Mouse (Mus musculus) midbrain, embryonic 11.5 days (tissue): Measurements from ENCODE around the gene Afmid. TPM values are rescaled to one million over a fixed set of nuclear protein-coding genes. Genes with fewer than 3 reads are reported as not detected.
A peak's percentile ranks its signal among the peaks of the same experiment; 100 is the strongest.

ENCODE experiments used
- ATAC-seq: fragments of 200-750 bp; cut with Nextera tagmentation; 2 replicates; pipeline ENCODE4 v1.8.0; 2017; ENCODE audit warnings: moderate TSS enrichment, moderate library complexity; ENCODE audit not compliant: low FRiP score
- DNase-seq: peaks from one replicate; pipeline ENCODE4 v3.0.0; 2015; ENCODE audit warnings: low spot score; ENCODE audit errors: missing footprints
- H3K27ac ChIP-seq: fragments of 300-500 bp; sonication (generic); 2 replicates; pipeline ENCODE4 v1.5.1; 2014; ENCODE audit warnings: low read depth, low read length
- H3K27me3 ChIP-seq: fragments of 300-500 bp; sonication (generic); 2 replicates; pipeline ENCODE4 v1.6.1; 2014; ENCODE audit warnings: mild to moderate bottlenecking, low read length, moderate library complexity, mixed read lengths; ENCODE audit not compliant: control insufficient read depth, insufficient read depth
- H3K36me3 ChIP-seq: fragments of 300-500 bp; sonication (generic); 2 replicates; pipeline ENCODE4 v1.6.1; 2014; ENCODE audit warnings: mild to moderate bottlenecking, low read length, moderate library complexity, mixed read lengths; ENCODE audit not compliant: control insufficient read depth, insufficient read depth
- H3K4me1 ChIP-seq: fragments of 300-500 bp; sonication (generic); 2 replicates; pipeline ENCODE4 v1.6.1; 2014; ENCODE audit warnings: low read length; ENCODE audit not compliant: control insufficient read depth, insufficient read depth
- H3K4me2 ChIP-seq: fragments of 300-500 bp; sonication (generic); 2 replicates; pipeline ENCODE4 v1.6.1; 2014; ENCODE audit warnings: mild to moderate bottlenecking, moderate library complexity
- H3K4me3 ChIP-seq: fragments of 300-500 bp; sonication (generic); 2 replicates; pipeline ENCODE4 v1.5.1; 2014; ENCODE audit warnings: low read depth, low read length
- H3K9ac ChIP-seq: fragments of 300-500 bp; sonication (generic); 2 replicates; pipeline ENCODE4 v1.6.1; 2014; ENCODE audit warnings: low read length
- H3K9me3 ChIP-seq: fragments of 300-500 bp; sonication (generic); 2 replicates; pipeline ENCODE4 v1.6.1; 2016; ENCODE audit warnings: low read length; ENCODE audit not compliant: control insufficient read depth
- WGBS: fragments of 180-500 bp; shearing (Covaris S2); extraction: QIAGEN DNeasy Blood & Tissue Kit; methylation state at CpG from one replicate; pipeline ENCODE4 v1.1.7; 2014; 5-methylcytosine and 5-hydroxymethylcytosine counted together
- polyA plus RNA-seq: library from polyadenylated mRNA; unstranded; fragments of >200 nt; fragmentation: Nextera tagmentation; extraction: Ambion mirVana; gene quantifications from 2 replicates; pipeline ENCODE4 v1.2.1, GENCODE M21; 2014

Gene Afmid
- polyA plus RNA-seq: 2.8 and 3.9 TPM in 2 replicates

DNA sequence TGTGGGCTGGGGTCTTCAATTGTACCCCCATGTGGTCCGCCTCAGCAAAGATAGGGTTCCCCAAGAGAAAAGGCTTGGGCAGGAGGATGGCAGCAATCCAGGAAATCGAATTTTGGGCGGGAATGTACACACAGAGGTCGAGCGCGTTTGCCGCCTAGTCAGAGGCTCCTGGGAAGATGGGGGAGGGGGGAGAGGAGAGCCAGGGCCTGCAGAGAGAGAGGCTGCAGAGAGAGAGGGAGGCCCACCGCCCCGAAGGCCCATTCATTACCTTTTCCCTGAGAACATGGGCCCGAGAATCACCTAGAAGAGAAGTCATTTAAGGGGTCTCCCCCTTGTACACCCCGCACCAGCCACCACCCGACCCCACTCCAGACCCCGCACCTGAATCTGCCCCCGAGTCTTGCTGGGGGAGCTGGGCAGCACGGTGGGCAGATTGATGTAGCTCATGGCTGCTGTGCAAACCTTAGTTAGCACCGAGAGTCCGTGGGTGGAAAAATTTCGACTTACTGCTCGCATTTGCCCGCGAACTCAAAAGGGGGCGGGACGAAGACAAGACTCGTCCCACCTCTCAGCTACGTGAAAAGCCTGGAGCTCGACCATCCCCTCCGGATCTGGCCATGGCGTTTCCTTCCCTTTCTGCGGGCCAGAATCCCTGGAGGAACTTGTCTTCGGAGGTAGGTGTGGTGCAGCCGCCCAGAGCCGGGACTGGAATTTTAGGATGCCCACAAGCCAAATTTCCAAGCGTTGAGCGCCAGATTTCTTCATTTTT is at the start of gene Afmid, which contains the start of gene Tk1:
TSS of gene Afmid (plus strand) at position 592 of the 769 bp plus-strand sequence.
TSS of gene Tk1 (minus strand) at position 760 of the 769 bp plus-strand sequence.
- Histone ChIP-seq H3K27me3 (no peaks in the 10 kb centered on the region), H3K36me3 (peaks cover under 1% of the 10 kb centered on the region; the same call in 1 of the 2 replicates), H3K27ac (peak within 1 kb of the TSS; percentile 84), H3K4me3 (peak within 1 kb of the TSS; percentile 62), H3K4me2 (peak within 1 kb of the TSS; percentile 85), H3K4me1 (peaks cover 21% of the 10 kb centered on the region), H3K9me3 (no peaks in the 10 kb centered on the region), H3K9ac (peak within 1 kb of the TSS; percentile 86)
- ATAC-seq: peak; percentile 65
- WGBS: 1% methylated on average over 34 of the region's 34 CpGs
- peak; percentile 97 for DNase-seq

DNA sequence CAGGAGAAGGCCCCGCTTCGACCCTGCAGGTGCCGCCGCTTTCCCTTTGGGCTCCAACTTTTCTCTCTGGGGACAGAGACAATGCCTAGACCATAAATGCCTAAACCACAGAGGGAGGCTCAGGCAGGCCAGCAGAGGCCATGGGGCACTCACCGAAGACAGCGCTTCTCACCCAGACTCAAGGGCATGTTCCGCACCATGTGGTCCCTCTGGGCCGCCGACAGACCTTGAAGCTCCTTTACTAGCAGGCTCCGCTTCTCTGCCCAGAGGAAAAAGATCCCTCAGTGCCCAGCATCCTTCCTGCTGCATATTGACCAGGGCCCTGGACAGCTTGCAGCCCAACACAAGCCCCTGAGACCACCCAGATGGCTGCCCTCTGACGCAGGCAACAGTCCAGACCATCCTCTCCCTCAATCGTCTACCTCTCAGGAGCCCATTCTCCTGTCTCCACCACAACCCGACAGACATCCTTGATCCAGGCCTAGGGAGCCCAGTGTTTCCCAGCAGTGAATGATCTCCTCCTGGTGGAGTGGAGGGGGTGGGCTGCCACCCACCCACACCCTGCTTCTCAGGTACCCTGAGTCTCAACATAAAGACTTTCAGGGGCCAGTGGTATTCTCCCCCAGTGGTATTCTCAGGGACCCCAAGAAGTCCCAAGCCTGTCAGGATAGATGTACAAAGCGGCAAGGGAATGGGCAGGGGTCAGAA is 49.5 kb upstream of the Afmid start:
- Histone ChIP-seq H3K27me3 (peaks cover 14% of the 10 kb centered on the region), H3K4me2 (no peak overlapping the region), H3K4me3 (no peak overlapping the region), H3K27ac (no peak overlapping the region), H3K9me3 (no peaks in the 10 kb centered on the region), H3K9ac (no peak overlapping the region), H3K4me1 (peaks cover 17% of the 10 kb centered on the region), H3K36me3 (peaks cover 2% of the 10 kb centered on the region; the same call in 1 of the 2 replicates)
- 91% methylated on average over 14 of the region's 14 CpGs for WGBS
- no peak for DNase-seq
- no peak for ATAC-seq

DNA sequence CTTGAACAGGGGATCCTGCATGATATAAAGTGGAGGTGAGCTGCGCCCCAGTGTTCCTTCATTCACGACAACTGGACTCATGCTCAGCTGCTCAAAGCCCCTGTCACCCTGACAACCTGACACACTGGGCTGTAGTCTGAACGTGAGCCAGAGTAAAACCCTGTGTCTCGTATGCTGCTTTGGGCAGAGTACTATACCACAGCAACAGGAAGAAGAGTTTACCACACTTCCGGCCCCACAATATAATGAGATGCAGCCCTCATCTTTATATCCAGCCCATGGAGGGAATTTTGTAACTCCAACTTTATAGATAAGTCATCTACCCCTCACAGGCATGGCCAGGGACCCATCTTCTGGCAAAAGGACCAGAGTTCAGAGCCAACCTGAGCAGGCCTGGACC is 48.6 kb upstream of the Afmid start:
- Histone ChIP-seq H3K36me3 (peaks cover 2% of the 10 kb centered on the region; the same call in 1 of the 2 replicates), H3K4me3 (no peak overlapping the region), H3K27me3 (peaks cover 23% of the 10 kb centered on the region), H3K9ac (no peak overlapping the region), H3K4me2 (no peak overlapping the region), H3K4me1 (peaks cover 17% of the 10 kb centered on the region), H3K27ac (no peak overlapping the region), H3K9me3 (no peaks in the 10 kb centered on the region)
- ATAC-seq (no peak), DNase-seq (no peak)
- WGBS: 95% methylated on average over 5 of the region's 5 CpGs

DNA sequence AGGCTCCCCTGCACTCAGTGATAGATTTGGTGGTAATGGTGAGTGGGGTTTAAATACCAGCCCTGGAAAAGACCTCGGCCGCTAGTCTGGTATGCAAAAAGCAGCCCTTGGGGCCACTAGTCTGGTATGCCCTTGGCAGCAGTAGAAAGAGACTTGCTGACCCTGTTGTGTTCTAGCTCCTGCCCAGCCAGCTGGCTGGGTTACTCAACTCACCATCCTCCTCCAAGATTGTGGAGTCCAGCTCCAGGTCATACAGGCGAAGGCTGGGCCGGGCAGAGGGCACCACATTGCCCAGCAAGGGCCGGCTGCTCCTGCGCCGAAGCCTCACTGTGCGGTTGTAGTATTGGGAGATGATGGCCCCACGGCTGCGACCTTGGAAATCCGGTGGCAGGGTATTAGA is 47.7 kb upstream of the Afmid start:
- H3K36me3 ChIP-seq: peaks cover under 1% of the 10 kb centered on the region; the same call in 1 of the 2 replicates
- H3K9ac ChIP-seq: no peak overlapping the region
- no peak overlapping the region for H3K4me2 ChIP-seq
- H3K4me3 ChIP-seq: no peak overlapping the region
- DNase-seq (no peak), ATAC-seq (no peak)
- H3K9me3 ChIP-seq: no peaks in the 10 kb centered on the region
- WGBS: 92% methylated on average over 11 of the region's 11 CpGs
- peaks cover 17% of the 10 kb centered on the region for H3K4me1 ChIP-seq
- peaks cover 32% of the 10 kb centered on the region for H3K27me3 ChIP-seq
- H3K27ac ChIP-seq: no peak overlapping the region

DNA sequence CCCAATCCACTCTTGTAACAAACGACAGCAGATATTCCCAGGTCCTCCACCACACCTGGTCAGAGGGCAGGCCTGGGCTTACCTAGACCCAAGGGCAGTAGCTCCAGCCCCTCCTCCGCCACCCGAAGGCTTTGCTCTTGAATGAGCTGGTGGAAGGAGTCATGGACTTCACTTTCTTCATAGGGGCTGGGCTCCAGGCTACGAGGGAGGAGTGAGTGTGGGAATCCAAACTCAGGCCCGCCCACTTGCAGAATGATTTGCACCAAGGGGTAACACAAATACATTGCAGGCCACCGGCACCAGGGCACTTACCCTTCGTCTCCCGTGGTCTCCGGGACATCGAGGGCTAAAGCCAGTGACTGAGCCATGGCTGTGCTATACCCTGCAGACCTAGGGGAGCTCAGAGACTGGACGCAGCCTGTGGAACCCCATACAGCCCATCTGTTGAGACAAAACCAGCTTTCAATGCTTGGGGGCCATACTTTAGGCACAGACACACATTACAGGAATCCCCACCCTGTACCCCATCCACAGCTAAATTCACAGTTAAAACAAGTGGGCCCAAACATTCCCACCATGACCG is 46.8 kb upstream of the Afmid start:
- H3K4me1 ChIP-seq: peaks cover 17% of the 10 kb centered on the region

DNA sequence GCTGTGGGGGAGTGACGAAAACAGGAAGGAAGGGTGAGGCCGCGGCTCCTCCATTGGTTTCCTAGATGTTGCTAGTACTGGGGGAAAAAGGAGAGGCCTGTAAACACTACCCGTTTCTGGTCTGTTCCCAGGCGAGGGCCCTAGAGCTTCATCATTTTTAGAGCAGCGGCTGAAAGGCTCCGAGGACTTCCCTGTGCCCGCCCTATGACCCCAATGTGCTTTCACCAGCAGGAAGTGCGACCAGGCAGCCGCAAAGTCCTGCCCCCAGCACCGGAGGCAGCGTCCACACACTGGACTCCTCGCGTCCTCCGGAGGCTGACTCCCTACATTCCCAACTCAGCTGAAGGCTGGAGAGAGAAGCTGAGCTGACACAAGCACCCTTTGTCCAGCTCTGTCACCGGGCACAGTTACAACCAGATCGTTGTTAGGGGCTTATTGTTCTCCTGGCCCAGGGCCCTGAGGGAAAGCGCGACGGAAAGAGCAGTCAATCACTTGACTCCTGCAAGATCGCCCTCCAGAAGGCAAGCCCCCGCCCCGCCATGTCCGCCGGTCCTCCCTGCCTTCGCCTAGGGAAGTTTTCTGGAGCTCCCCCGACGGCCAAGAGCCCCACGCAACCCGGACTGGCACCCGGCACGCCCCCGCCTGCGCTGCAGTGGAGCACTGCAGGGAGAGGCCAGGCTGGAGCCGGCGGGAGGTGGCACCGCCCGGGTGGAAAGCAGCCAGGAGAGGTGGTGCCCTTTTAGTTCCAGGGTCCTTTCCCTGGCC is 46.1 kb upstream of the Afmid start:
- H3K36me3 ChIP-seq: no peaks in the 10 kb centered on the region
- peak overlapping the region; percentile 53 for H3K4me2 ChIP-seq
- no peaks in the 10 kb centered on the region for H3K9me3 ChIP-seq
- peak overlapping the region; percentile 57 for H3K27ac ChIP-seq
- peak; percentile 96 for DNase-seq
- 6% methylated on average over 38 of the region's 38 CpGs for WGBS
- peaks cover 44% of the 10 kb centered on the region for H3K27me3 ChIP-seq
- peak; percentile 49 for ATAC-seq
- peak overlapping the region; percentile 30 for H3K4me3 ChIP-seq
- peak overlapping the region; percentile 65 for H3K9ac ChIP-seq
- H3K4me1 ChIP-seq: peaks cover 17% of the 10 kb centered on the region

More for the DNA sequence above, 46.8 kb upstream of the Afmid start:
- Histone ChIP-seq H3K9ac (peak overlapping the region; percentile 65), H3K27me3 (peaks cover 41% of the 10 kb centered on the region), H3K4me2 (peak overlapping the region; percentile 53), H3K4me3 (peak overlapping the region; percentile 30; the same call in 1 of the 2 replicates), H3K27ac (peak overlapping the region; percentile 25; the same call in 1 of the 2 replicates), H3K36me3 (no peaks in the 10 kb centered on the region), H3K9me3 (no peaks in the 10 kb centered on the region)
- ATAC-seq (no peak), DNase-seq (no peak)
- WGBS: 72% methylated on average over 12 of the region's 12 CpGs

DNA sequence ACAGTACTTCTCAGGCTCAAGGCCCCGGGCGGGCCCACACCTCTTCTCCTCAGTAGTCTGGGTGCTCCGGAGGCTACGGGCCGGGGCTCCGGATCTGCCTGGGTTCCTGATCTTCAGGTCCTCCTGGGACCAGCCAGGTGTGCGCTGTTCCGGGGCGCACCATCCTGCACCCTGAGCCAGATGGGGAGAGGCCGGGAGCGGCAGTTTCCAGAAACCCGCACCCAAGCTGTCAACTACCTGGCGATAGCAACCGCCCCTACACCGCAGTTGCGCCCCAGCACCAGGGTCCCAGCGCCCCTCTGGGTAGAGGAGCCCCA is 45.6 kb upstream of the Afmid start:
- WGBS: under 1% methylated on average over 15 of the region's 17 CpGs
- Histone ChIP-seq H3K27me3 (peaks cover 47% of the 10 kb centered on the region), H3K4me1 (peaks cover 17% of the 10 kb centered on the region), H3K9me3 (no peaks in the 10 kb centered on the region), H3K4me3 (peak overlapping the region; percentile 30), H3K4me2 (peak overlapping the region; percentile 53), H3K9ac (peak overlapping the region; percentile 65), H3K36me3 (no peaks in the 10 kb centered on the region), H3K27ac (peak overlapping the region; percentile 57)
- ATAC-seq (no peak), DNase-seq (no peak)

DNA sequence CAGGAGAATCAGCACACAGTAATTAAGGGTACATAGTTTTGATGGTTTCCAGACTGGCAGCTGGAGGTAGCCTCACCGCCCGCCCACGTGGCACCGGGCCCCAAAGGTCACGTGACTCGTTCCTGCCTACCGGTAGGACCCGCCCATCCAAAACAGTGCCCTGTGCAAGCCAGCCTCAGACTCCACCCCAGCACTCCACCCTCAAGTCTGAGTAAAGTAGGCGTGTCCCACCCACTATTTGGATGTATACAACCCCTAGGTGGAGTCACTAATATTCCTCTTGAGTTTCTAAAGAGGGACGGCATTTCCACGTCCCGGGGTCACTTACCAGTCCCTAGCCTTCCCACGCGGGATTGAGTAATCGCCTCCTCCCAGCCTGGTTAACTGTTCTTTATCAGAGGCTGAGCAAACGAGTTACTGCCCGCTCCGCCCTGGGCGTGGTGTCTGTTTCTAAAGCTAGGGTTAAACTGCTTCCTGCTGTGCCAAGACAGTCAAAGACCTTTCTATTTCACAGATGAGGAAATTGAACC is 45.1 kb upstream of the Afmid start:
- H3K27ac ChIP-seq: no peak overlapping the region
- peak; percentile 28 for ATAC-seq

More for the DNA sequence above, 45.1 kb upstream of the Afmid start:
- Histone ChIP-seq H3K4me1 (peaks cover 17% of the 10 kb centered on the region), H3K4me2 (peak overlapping the region; percentile 53), H3K9ac (peak overlapping the region; percentile 65), H3K27me3 (peaks cover 47% of the 10 kb centered on the region), H3K9me3 (no peaks in the 10 kb centered on the region), H3K36me3 (no peaks in the 10 kb centered on the region), H3K4me3 (peak overlapping the region; percentile 30)
- WGBS: 3% methylated on average over 19 of the region's 19 CpGs
- peak; percentile 92 for DNase-seq
